Comparison of ENCODE assay signal across 8 mouse cellular contexts in the genomic region with DNA sequence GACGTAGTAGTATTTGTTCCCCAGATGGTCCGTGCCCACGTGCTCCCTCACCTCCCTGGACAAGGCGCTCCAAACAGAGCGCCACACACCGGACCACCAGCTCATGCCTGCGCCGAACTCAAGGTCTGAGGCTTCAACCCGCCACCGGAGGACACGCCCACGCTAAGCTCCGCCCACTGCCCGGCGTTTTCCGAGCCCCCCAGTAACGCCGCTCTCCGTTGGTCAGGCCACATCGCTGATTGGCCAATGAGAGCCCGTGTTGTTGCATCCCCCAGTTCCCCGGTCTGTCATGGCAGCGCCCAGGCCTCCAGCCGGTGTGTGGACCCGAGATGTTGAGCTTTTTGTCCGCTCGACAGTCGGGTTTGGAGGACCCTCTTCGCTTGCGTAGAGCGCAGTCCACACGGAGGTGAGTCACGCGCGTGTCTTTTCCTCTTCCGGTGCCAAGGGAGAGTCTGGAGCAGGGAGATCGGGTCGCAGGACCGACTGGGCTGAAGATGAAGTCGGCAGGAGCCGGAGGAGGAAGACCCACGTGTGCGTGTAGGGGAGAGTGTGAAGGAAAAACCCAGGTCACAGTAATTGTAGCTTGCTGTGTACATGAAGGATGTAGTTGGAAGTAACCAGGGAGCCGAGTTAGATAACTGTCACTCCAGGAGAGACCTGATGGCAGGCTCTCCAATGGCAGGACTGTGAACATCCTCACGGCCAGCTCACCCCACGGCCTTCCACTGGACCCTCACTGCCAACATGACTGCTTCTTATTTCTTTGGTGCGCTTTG. TPM values are rescaled to one million over a fixed set of nuclear protein-coding genes. Genes with fewer than 3 reads are reported as not detected.
DNase-seq lines count a peak whose midpoint lies in the region; ATAC-seq and TF ChIP-seq lines count a peak whose summit lies in the region.

A gene (minus strand): TSS at position 159 of the 776 bp plus-strand sequence.
A gene (plus strand): TSS at position 267 of the 776 bp plus-strand sequence.

- peak; percentile 5; the same call in 1 of the 2 replicates for TF ChIP-seq CTCF in bone marrow, adult 2 months (IDR thresholded peaks at IDR 0.05; ENCODE audit: control insufficient read depth, insufficient read depth, low read length)
- peak; percentile 22; the same call in 1 of the 2 replicates for TF ChIP-seq CTCF in midbrain, postnatal 0 days (IDR thresholded peaks at IDR 0.05)

- H3K36me3 ChIP-seq in embryonic facial prominence, embryonic 15.5 days = peaks cover 11% of the 10 kb centered on the region
- peaks cover 14% of the 10 kb centered on the region; the same call in 1 of the 2 replicates for H3K36me3 ChIP-seq in limb, embryonic 14.5 days (ENCODE audit: control insufficient read depth, insufficient read depth, low read length)
- H3K36me3 ChIP-seq in midbrain, postnatal 0 days (ENCODE audit: insufficient read depth, low read length) = peaks cover 10% of the 10 kb centered on the region

- H3K4me3 ChIP-seq in bone marrow, adult 2 months (replicated peaks; ENCODE audit: control insufficient read depth, low read depth, low read length) = peak within 1 kb of the TSS; percentile 96
- H3K4me3 ChIP-seq in embryonic facial prominence, embryonic 15.5 days (replicated peaks) = peak within 1 kb of the TSS; percentile 65
- peak within 1 kb of the TSS; percentile 86 for H3K4me3 ChIP-seq in limb, embryonic 14.5 days (replicated peaks; ENCODE audit: low read length)
- H3K4me3 ChIP-seq in midbrain, postnatal 0 days (ENCODE audit: low read depth, low read length) = peak within 1 kb of the TSS; percentile 70

- ATAC-seq in embryonic facial prominence, embryonic 15.5 days (ENCODE audit: insufficient number of reproducible peaks, low FRiP score, low TSS enrichment, low read depth) = peak; percentile 99
- peak; percentile 100 for ATAC-seq in limb, embryonic 14.5 days (ENCODE audit: low FRiP score, low read depth)
- ATAC-seq in midbrain, postnatal 0 days (ENCODE audit: low FRiP score) = peak; percentile 99

- H3K27ac ChIP-seq in bone marrow, adult 2 months (ENCODE audit: control insufficient read depth, insufficient read depth, low read depth, low read length, poor library complexity) = no peak within 1 kb of the TSS
- no peak within 1 kb of the TSS for H3K27ac ChIP-seq in embryonic facial prominence, embryonic 15.5 days (replicated peaks)
- H3K27ac ChIP-seq in limb, embryonic 14.5 days (replicated peaks; ENCODE audit: low read depth, low read length) = no peak within 1 kb of the TSS
- H3K27ac ChIP-seq in midbrain, postnatal 0 days (ENCODE audit: low read depth, low read length) = peak within 1 kb of the TSS; percentile 34; the same call in 1 of the 2 replicates

- TF ChIP-seq POLR2A in bone marrow, adult 2 months (IDR thresholded peaks at IDR 0.05; ENCODE audit: borderline replicate concordance, control insufficient read depth, low read depth, low read length) = peak; percentile 43; the same call in 1 of the 2 replicates
- no peak for TF ChIP-seq POLR2A in limb, embryonic 14.5 days (IDR thresholded peaks at IDR 0.05; ENCODE audit: borderline replicate concordance, extremely low read depth, insufficient read depth, insufficient read length)

- no peaks in the 10 kb centered on the region; the same call in 1 of the 2 replicates for H3K4me1 ChIP-seq in bone marrow, adult 2 months (ENCODE audit: control insufficient read depth, insufficient read depth, low read length)
- peaks cover 13% of the 10 kb centered on the region for H3K4me1 ChIP-seq in embryonic facial prominence, embryonic 15.5 days
- H3K4me1 ChIP-seq in limb, embryonic 14.5 days (ENCODE audit: control insufficient read depth, insufficient read depth, low read length) = peaks cover 9% of the 10 kb centered on the region
- no peaks in the 10 kb centered on the region for H3K4me1 ChIP-seq in midbrain, postnatal 0 days (ENCODE audit: insufficient read depth, low read length)

- H3K9me3 ChIP-seq in embryonic facial prominence, embryonic 15.5 days (replicated peaks) = no peaks in the 10 kb centered on the region
- H3K9me3 ChIP-seq in limb, embryonic 14.5 days (ENCODE audit: control insufficient read depth, low read length) = no peaks in the 10 kb centered on the region
- no peaks in the 10 kb centered on the region for H3K9me3 ChIP-seq in midbrain, postnatal 0 days (ENCODE audit: low read length)

- peak within 1 kb of the TSS; percentile 42 for H3K9ac ChIP-seq in embryonic facial prominence, embryonic 15.5 days
- H3K9ac ChIP-seq in limb, embryonic 14.5 days (ENCODE audit: low read depth, low read length, severe bottlenecking) = peak within 1 kb of the TSS; percentile 65
- peak within 1 kb of the TSS; percentile 64 for H3K9ac ChIP-seq in midbrain, postnatal 0 days (replicated peaks; ENCODE audit: low read length, poor library complexity, severe bottlenecking)

- H3K27me3 ChIP-seq in embryonic facial prominence, embryonic 15.5 days = no peaks in the 10 kb centered on the region
- H3K27me3 ChIP-seq in limb, embryonic 14.5 days (ENCODE audit: control insufficient read depth, insufficient read depth, low read length) = no peaks in the 10 kb centered on the region
- no peaks in the 10 kb centered on the region for H3K27me3 ChIP-seq in midbrain, postnatal 0 days (ENCODE audit: insufficient read depth, low read length)

- peak within 1 kb of the TSS; percentile 83 for H3K4me2 ChIP-seq in embryonic facial prominence, embryonic 15.5 days (replicated peaks)
- peak within 1 kb of the TSS; percentile 82 for H3K4me2 ChIP-seq in limb, embryonic 14.5 days (replicated peaks; ENCODE audit: low read depth, low read length, severe bottlenecking)
- H3K4me2 ChIP-seq in midbrain, postnatal 0 days (ENCODE audit: low read depth, low read length, poor library complexity, severe bottlenecking) = peak within 1 kb of the TSS; percentile 69

- peak; percentile 96 for DNase-seq in 416B (ENCODE audit: low read depth)
- peak; percentile 95 for DNase-seq in heart, adult 8-10 months (ENCODE audit: low spot score)
- peak; percentile 96 for DNase-seq in kidney, adult 9 months
- peak; percentile 96 for DNase-seq in limb, embryonic 14.5 days (ENCODE audit: low spot score)
- DNase-seq in midbrain, postnatal 0 days (ENCODE audit: low spot score) = peak; percentile 96
- peak; percentile 92 to 96 for DNase-seq in spleen, postnatal 14 days (ENCODE audit: low spot score in 2 of 2)

- under 1% methylated on average over 47 of the region's 47 CpGs for WGBS in bone marrow, adult 2 months
- WGBS in embryonic facial prominence, embryonic 15.5 days = under 1% methylated on average over 47 of the region's 47 CpGs
- WGBS in limb, embryonic 14.5 days = under 1% methylated on average over 47 of the region's 47 CpGs
- under 1% methylated on average over 47 of the region's 47 CpGs for WGBS in midbrain, postnatal 0 days

RNA-seq across cellular contexts. Expression of the first gene that starts in this region (rescaled TPM):
- polyA plus RNA-seq in bone marrow, adult 2 months (2011; ENCODE audit: insufficient read depth, insufficient read length, low replicate concordance, missing spikeins) = 15.9 and 20.7 TPM in 2 replicates
- 59.2 and 64.5 TPM in 2 replicates for polyA plus RNA-seq in embryonic facial prominence, embryonic 15.5 days (2015; fragmentation: Nextera tagmentation; extraction: Ambion mirVana)
- 10 to 100 TPM; 23.2 to 34.3 (median 28.8) TPM for total RNA-seq in heart, adult 8-10 months (2022)
- polyA plus RNA-seq in limb, embryonic 14.5 days (2012; rRNA removed) = 20.2 and 46.1 TPM in 2 replicates
- 63.9 and 67.6 TPM in 2 replicates for polyA plus RNA-seq in limb, embryonic 14.5 days (2014; fragmentation: Nextera tagmentation; extraction: Ambion mirVana)
- total RNA-seq in midbrain, postnatal 0 days (2014; rRNA removed) = 7.1 and 14.8 TPM in 2 replicates
- 72.0 and 74.4 TPM in 2 replicates for polyA plus RNA-seq in midbrain, postnatal 0 days (2015; fragmentation: Nextera tagmentation; extraction: Ambion mirVana)

RNA-seq across cellular contexts. Expression of the second gene that starts in this region (rescaled TPM):
- 2.7 and 2.9 TPM in 2 replicates for polyA plus RNA-seq in bone marrow, adult 2 months (2011; ENCODE audit: insufficient read depth, insufficient read length, low replicate concordance, missing spikeins)
- polyA plus RNA-seq in embryonic facial prominence, embryonic 15.5 days (2015; fragmentation: Nextera tagmentation; extraction: Ambion mirVana) = 16.1 and 16.4 TPM in 2 replicates
- total RNA-seq in heart, adult 8-10 months (2022) = 1 to 10 TPM; 4.0 to 8.0 (median 5.6) TPM
- polyA plus RNA-seq in limb, embryonic 14.5 days (2012; rRNA removed) = 16.1 and 17.3 TPM in 2 replicates
- 20.1 and 24.2 TPM in 2 replicates for polyA plus RNA-seq in limb, embryonic 14.5 days (2014; fragmentation: Nextera tagmentation; extraction: Ambion mirVana)
- 33.8 and 36.6 TPM in 2 replicates for total RNA-seq in midbrain, postnatal 0 days (2014; rRNA removed)
- 33.2 and 33.5 TPM in 2 replicates for polyA plus RNA-seq in midbrain, postnatal 0 days (2015; fragmentation: Nextera tagmentation; extraction: Ambion mirVana)
